Mouse (Mus musculus) CD4-positive helper T cell, adult 2 months (primary cell): ENCODE data around the gene Gm21425.
"Not testable (repeated sequence)": the region's sequence is repeated elsewhere in the genome, so short reads cannot be mapped to it uniquely, and the experiment has no call there.

Experiments used
- DNase-seq: peaks from one replicate; pipeline ENCODE4 v3.0.0-alpha.2; 2012; ENCODE audit warnings: low read depth, missing footprints, low spot score

Gm21425 gene

GRCm38 (mm10) chrY:13161668-13162067, at the start of gene Gm21425:
TSS of gene Gm21425 (plus strand) at chrY:13161968.
- DNase-seq, result not testable (repeated sequence)

- DNase-seq, result not testable (repeated sequence)
Observed at GRCm38 (mm10) chrY:13133392-13133791, 28.4 kb upstream of the Gm21425 start, which contains the start of gene Gm21891. TSS of gene Gm21891 (minus strand) at chrY:13133492.
